Mouse (Mus musculus) lung, adult 2 months (tissue): ENCODE measurements around the gene B4galt5.

Experiments
- CTCF ChIP-seq: fragments of 200-500 bp; IDR thresholded peaks from 2 replicates; pipeline ENCODE4 v1.5.1; 2011; ENCODE audit warnings: mild to moderate bottlenecking, low read length, control low read depth; ENCODE audit not compliant: insufficient read depth
- POLR2A ChIP-seq: fragments of 200-500 bp; IDR thresholded peaks from 2 replicates; pipeline ENCODE4 v1.6.1; 2011; ENCODE audit warnings: low read depth, mild to moderate bottlenecking, control low read depth, low read length, borderline replicate concordance; ENCODE audit errors: extremely low read depth

DNA sequence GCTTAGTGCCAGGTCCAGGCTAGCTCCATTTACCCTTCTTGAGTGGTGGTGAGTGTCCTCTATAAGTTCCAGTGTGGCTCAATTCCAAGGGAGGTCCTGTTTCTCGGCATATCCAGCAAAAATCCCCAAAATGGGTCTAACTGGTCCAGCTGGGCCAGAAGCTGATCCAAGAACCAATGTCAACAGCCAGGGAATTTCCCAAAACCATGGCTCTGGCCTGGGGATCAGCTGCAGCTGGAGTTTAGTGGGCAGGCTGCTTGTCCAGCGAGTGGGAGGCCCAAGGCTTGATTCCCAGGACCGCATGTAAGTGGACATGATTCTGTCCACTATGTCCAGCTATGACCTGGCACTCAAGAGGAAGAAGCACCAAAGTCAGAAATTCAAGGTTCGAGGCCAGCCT, 37.5 kb upstream of the B4galt5 start:
- TF ChIP-seq POLR2A: no peak
- no peak for TF ChIP-seq CTCF
